Mouse (Mus musculus) retina, embryonic 14.5 days (tissue): ENCODE data around the gene Macrod2.
A peak's percentile ranks its signal among the peaks of the same experiment; 100 is the strongest.

Experiments used
- DNase-seq: peaks from one replicate; pipeline ENCODE4 v3.0.0-alpha.2; 2015; ENCODE audit warnings: low spot score

Macrod2 gene

GRCm38 (mm10) chr2:141505451-141505850 lies 1110.3 kb downstream of the Macrod2 start:
- DNase-seq: no peak

GRCm38 (mm10) chr2:141507929-141508897 lies 1113.1 kb downstream of the Macrod2 start:
- no peak for DNase-seq

GRCm38 (mm10) chr2:141514976-141515375 lies 1119.9 kb downstream of the Macrod2 start:
- no peak for DNase-seq

- no peak for DNase-seq
Observed at GRCm38 (mm10) chr2:141522081-141522480, 1127.0 kb downstream of the Macrod2 start.

GRCm38 (mm10) chr2:141545877-141546276 lies 1150.8 kb downstream of the Macrod2 start:
- DNase-seq: no peak

- DNase-seq: no peak
Observed at GRCm38 (mm10) chr2:141551701-141552100, 1156.6 kb downstream of the Macrod2 start.

- DNase-seq: no peak
Observed at GRCm38 (mm10) chr2:141556747-141557146, 1161.6 kb downstream of the Macrod2 start.

GRCm38 (mm10) chr2:141558242-141558827 lies 1163.2 kb downstream of the Macrod2 start:
- no peak for DNase-seq

GRCm38 (mm10) chr2:141565986-141566385 lies 1170.9 kb downstream of the Macrod2 start:
- no peak for DNase-seq

GRCm38 (mm10) chr2:141571360-141571759 lies 1176.3 kb downstream of the Macrod2 start:
- DNase-seq: no peak

- DNase-seq: no peak
Observed at GRCm38 (mm10) chr2:141578206-141578605, 1183.1 kb downstream of the Macrod2 start.

- no peak for DNase-seq
Observed at GRCm38 (mm10) chr2:141582431-141582830, 1187.3 kb downstream of the Macrod2 start.

- DNase-seq: no peak
Observed at GRCm38 (mm10) chr2:141582933-141583332, 1187.8 kb downstream of the Macrod2 start.

- no peak for DNase-seq
Observed at GRCm38 (mm10) chr2:141587290-141587689, 1192.2 kb downstream of the Macrod2 start.

- no peak for DNase-seq
Observed at GRCm38 (mm10) chr2:141591326-141591725, 1196.2 kb downstream of the Macrod2 start.

- no peak for DNase-seq
Observed at GRCm38 (mm10) chr2:141594811-141595210, 1199.7 kb downstream of the Macrod2 start.

- DNase-seq: no peak
Observed at GRCm38 (mm10) chr2:141617721-141618120, 1222.6 kb downstream of the Macrod2 start.

GRCm38 (mm10) chr2:141618257-141618656 lies 1223.1 kb downstream of the Macrod2 start:
- no peak for DNase-seq

GRCm38 (mm10) chr2:141664051-141664450 lies 1268.9 kb downstream of the Macrod2 start:
- DNase-seq: no peak

- no peak for DNase-seq
Observed at GRCm38 (mm10) chr2:141672814-141673213, 1277.7 kb downstream of the Macrod2 start.

GRCm38 (mm10) chr2:141673405-141673804 lies 1278.3 kb downstream of the Macrod2 start:
- no peak for DNase-seq

GRCm38 (mm10) chr2:141697541-141697940 lies 1302.4 kb downstream of the Macrod2 start:
- peak; percentile 55 for DNase-seq

GRCm38 (mm10) chr2:141698320-141698719 lies 1303.2 kb downstream of the Macrod2 start:
- no peak for DNase-seq
